Mouse (Mus musculus) testis, postnatal 14 days (tissue): ENCODE measurements around the gene Klk4.
A peak's percentile ranks its signal among the peaks of the same experiment; 100 is the strongest.

Experiments
- DNase-seq: peaks from one replicate; pipeline ENCODE4 v3.0.0; 2021; ENCODE audit warnings: low spot score

The Klk4 gene

DNA sequence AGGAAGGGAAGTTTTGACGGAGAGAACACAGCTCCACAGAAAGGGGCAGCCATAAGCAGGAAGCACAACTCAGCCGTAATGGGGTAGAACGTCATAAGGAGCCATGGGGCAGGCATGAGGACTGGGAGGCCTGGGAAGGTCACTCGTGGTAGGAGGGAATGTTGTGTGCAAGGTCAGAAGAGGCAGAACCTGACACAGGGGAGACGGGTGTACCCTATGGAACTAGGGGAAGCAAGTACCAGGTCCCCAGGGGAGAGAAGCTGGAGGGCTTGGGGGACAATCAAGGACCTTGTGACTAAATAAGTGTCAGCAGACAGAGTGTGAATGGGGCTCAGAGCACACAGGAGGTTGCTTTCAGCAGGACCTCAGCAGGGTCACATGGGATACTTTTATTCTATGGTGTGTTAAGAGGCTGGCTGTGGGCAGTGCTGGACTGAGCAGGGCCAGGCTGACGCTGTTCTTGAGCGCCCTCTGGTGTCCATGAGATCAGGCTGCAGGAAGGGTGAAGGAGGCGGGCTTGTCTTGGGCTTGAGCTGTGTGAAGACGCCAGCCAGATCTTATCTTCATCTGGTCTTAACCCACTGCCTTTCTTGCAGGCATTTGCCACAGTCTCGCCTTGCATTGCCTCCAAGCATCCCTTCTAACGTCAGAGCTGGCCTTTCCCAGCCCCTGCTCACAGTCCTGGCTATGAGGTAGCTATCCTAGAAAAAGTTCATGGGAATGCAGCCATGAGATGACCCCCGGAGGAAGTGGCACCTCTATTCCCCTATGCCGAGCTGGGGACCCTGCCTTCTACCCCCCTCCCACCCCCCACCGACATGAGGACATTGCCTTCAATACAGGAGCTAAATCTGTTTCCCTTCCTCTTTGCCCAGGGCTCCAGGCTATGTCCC lies 38.8 kb downstream of the Klk4 start:
- DNase-seq = peak; percentile 36

DNA sequence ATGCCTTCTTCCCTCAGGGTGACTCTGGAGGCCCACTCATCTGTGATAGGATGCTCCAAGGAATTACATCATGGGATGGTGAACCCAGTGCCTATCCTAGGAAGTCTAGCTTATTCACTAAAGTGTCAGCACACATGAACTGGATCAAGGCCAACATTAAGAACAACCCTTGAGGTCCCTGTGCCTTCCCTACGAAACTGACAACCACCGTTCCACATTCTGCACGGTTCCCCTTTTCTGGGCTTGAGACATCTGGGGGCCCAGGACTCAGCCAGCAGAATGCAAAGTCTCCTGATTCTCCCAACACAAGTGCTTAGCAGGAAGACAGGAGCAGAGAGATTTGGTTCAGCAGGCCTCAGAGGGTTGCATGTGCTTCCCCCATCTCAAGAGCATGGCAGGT lies 39.6 kb downstream of the Klk4 start:
- no peak for DNase-seq

DNA sequence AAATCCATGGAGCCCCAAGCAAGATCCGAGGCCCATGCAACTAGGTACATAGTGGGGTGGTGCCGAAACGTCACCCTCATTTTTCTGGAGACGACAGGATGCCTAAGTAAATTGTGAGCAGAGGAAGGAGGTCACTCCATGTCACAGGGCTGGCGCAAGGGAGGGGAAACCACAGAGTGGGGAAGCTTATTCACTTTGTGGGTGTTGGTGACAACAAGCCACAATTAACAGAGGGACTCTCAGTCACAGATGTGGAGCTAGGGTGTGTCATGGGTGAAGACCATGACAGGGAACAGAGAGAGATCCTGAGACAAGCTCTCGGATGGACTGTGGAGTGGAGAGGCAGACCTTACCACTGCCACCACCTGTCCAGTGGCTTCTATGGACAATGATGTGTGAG lies 40.1 kb downstream of the Klk4 start:
- no peak for DNase-seq

DNA sequence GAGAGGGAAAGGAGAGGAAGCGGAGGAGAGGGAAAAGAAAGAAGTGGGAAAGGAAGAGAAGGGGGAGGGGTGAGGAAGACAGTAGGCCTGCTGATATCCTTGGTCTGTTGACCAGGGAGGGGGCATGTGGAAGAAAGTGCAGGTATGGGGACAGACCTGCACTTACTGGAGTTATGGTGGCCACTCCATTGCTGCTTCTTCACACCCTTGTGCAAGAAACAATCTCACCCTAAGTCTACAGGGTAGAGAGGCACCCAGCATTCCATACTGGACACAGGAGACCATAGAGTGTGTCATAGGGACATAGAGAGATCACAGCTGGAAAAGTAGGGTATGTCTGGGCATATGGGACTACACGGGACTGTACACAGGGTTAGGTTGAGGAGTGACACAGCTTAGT lies 41.0 kb downstream of the Klk4 start:
- DNase-seq = no peak

DNA sequence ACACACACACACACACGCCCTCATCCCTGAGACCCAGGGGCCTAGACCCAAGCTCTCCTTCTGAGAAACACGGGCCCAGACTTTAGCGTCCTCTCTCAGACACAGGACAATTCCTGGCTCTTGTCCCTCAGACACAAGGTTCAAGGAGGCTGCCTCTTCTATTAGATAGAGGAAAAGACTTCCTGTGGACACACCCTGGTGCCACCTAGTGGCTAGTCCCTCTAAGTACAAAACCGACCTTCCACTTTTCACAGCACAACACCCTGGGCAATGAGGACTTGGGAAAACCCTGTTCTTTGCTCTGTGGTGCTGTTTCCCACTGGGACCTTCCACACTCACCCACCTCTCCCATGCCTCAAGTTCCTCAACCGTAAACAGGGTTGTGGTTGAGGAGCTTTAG lies 45.0 kb downstream of the Klk4 start:
- DNase-seq = no peak

DNA sequence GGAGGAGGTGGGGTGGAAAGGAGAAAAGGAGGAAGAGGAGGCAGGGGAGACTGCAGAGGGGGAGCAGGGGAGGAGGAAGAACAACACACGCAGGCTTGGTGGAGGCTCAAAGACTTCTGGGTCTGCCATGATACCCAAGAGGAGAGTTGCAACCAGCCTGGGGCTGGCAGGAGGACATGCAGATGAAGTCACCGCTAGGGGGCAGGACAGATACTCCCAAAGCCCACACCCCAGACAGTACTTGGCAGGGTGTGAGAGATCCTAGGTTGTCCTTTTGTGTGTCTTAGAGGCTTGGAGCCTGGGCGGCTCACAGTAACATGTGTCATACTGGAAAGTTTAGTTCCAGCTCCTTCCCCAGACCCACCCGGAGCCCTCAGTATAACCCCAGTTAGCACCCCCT lies 47.6 kb downstream of the Klk4 start:
- no peak for DNase-seq

DNA sequence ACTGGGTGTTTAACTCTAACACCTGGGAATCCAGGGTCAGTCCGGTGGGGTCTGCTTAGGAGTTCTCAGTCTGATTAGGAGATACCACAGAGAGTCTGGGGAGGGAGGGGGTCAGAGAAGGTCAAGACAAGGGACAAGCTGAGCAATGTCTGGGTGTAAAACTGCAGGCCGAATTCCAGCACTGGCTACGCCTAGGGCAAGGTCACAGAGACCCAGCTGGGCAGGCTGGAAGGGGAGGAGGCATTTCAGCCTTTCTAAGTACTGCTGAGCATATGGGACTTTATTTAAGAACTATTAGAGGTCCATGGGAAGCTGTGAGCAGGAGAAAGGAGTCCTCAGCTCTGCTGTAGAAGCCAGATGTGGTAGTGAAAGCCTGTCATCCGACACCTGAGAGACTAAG lies 51.4 kb downstream of the Klk4 start:
- no peak for DNase-seq

DNA sequence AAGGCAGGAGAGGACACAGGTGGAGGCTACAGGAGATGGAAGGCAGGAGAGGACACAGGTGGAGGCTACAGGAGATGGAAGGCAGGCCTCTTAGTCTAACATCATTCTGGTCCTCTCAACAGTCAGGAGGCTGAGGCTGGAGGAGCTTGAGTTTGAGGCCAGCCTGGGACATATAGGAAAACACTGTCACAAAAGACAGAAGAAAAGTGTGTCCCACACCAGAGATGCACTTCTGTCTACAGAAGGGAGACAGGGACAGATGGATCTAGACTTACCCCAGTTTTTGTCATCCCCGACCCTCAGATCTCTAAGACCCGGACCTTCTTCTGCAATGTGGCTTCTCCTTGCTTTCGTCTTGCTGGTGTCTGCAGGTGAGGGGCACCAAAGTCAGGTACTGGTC lies 52.5 kb downstream of the Klk4 start, which contains the start of gene Klk15:
Gene Klk15 (plus strand): TSS at position 301 of the 400 bp plus-strand sequence.
- no peak for DNase-seq

DNA sequence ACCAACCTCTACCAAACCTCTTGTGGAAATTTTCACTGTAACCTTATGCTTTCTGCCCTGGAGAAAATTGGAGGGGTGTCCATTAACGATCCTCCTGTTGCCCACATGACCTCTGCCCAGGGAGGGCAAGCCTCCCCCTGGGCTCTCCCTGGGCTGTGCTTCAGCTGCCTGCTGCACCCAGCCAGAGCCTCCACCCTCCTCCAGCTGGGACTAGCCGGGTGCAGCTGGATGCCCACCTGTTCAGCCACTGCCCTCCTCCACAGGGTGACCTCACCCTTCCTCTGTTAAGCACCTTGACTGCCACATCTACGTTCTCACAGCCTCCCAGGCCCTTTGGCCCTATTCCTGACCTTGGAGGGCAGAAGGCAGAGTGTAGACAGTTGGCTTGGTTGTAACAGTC lies 53.8 kb downstream of the Klk4 start:
- no peak for DNase-seq
